Mouse (Mus musculus) lung, postnatal 10 days (tissue): ENCODE measurements around the gene Dohh.

Experiments
- DNase-seq: peaks from one replicate; pipeline ENCODE4 v3.0.0; 2021

The Dohh gene

DNA sequence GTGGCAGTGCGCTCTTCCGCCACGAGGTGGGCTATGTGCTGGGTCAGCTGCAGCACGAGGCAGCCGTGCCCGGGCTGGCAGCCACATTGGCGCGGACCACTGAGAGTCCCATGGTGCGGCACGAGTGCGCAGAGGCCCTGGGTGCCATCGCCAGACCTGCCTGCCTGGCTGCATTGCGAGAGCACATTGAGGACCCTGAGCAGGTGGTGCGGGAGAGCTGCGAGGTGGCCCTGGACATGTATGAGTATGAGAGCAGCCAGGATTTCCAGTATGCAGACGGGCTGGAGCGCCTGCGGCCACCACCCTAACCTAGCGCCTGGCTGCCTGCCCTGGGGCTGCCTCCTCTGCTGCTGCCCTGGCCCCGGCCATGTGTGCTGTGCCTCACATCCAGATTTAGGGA, 3.5 kb downstream of the Dohh start:
- DNase-seq, result no peak

DNA sequence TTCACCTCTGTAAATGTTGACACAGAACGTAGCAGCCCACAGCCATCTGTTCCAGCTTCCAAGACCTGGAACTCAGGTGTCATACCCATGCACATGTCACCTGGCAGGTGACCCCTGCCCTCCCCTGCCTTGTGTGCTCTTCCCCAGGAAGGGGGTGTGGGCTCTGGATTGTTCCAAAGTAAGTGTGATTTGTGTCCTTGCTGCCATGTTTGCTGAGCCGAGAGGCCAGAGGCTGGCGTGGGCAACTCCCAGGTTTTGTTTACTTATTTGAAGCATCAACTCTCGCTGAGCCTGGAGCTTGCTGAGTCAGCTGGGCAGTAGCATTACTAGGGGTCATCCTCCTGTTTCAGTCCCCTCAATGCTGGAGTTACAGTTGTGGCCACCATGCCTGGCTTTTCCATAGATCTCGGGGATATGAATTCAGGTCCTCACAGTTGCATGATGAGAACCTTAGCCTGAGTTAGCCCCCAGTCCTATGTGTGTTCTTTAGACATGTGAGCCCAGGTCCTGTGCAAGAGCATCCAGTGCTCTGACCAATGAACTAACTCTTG, 4.4 kb downstream of the Dohh start, which contains the start of gene Gm48552:
Gene Gm48552, plus strand, starts transcription at position 501 of the 551 bp plus-strand sequence.
- DNase-seq, result no peak

GRCm38 (mm10) chr10:81389373-81389772, 5.1 kb downstream of the Dohh start:
- DNase-seq, result peak; percentile 67

DNA sequence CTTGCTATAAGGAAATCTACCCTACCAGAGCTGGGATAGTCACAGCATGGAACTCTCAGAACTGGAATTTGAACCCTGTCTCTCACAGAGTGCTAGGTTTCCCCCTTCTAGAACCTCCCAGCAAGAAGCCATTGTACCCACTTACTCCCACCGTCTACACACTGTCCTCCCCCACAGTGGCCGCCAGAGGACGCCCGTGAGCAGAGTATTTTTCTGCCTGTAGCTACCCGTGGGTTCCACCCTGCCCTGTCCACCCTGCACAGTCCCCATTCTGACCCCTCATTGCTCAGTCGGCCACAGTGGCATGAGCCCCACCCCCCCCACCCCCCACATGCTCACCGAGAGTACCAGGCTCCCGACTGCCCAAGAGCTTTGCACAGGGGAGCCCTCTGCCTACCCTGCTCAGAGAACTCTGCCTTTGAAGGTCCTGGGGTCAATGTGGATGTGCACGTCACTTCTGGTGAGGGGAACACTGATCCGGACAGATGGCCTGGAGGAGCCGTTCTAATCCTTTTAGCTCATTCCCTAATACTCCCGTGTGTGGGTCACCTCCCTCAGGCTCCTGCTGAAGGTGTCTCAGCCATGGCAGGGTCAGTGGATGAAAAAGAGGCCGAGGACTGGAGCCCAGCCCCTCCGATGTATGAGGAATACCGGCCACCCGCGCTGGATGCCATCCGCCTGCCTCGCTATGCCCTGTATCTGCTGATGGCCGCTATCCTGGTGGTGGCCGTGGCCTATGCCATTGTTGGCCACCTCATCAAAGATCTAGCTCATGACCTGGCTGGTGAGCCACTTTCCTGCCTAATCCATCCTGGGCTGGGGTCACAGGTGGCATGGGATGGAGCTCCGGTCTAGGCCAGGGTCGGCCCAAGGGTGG, 5.8 kb downstream of the Dohh start:
- peak; percentile 88 for DNase-seq

DNA sequence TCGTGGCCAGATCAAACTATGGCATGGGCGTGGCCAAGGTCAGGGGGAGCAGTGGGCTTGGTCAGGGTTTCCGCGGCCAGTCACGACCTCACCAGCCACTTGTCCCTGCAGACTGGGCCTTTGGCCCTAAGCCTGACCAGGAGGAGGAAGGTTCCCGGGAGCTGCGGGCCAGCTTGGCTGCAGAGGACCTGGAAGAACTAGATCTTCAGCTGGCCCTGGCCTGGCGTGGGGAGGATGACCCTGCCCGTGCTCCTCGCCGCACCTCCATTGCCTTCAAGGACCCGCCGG, 6.4 kb downstream of the Dohh start:
- DNase-seq, result no peak

DNA sequence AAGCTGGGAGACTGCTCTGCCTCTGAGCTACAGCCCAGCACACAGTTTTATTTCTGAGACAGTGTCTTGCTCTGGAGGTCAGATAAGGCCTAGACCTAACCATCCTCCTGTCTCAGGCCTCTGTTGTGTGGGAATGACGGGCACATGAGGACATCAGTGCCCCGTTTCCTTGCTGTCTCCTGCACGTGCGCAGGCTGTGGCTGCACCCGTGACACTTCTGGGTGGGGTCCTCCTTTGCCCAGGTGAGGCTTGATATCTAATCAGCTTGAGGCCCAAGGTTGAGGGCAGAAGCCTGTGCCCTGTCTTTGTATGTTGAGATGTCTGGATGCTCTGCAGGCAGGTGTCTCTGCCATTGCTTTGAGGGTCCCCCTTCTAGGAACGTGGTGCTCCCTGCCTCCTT, 8.0 kb downstream of the Dohh start:
- no peak for DNase-seq

- DNase-seq, result no peak
Measured at GRCm38 (mm10) chr10:81392781-81393185, 8.6 kb downstream of the Dohh start, which contains the start of gene Smim24. Smim24 (plus strand) TSS chr10:81393051.

DNA sequence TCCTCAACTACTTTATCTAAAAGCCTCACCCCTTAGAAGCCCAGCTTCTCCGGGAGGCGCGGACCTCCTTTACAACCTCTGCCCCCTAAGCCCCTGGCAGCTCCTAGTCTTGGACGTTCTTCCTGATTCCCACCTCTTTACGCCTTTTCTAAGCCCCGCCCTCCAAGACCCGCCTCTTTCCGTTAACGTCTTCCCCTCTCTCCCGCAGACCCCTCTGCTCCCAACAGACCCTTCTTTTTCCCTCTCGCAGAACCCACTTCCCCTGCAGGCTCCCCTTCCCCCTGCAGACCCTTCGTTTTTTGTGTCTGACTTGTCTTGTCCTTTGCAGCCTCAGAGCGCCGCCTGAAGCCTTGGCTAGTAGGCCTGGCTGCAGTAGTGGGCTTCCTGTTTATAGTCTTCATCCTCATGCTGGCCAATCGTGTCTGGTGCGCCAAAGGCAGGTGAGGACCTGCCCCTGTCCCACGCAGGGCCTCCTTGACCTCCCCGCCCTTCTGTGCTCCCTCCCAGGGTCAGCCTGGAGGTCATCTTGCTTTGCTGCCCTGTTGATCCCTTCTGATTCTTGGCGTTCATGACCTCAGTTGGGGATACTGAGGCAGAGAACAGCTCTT, 9.3 kb downstream of the Dohh start:
- DNase-seq, result peak; percentile 68

GRCm38 (mm10) chr10:81395127-81395526, 10.9 kb downstream of the Dohh start:
- peak; percentile 85 for DNase-seq

- DNase-seq, result no peak
Measured at GRCm38 (mm10) chr10:81395865-81396264, 11.6 kb downstream of the Dohh start.

GRCm38 (mm10) chr10:81396749-81397148, 12.5 kb downstream of the Dohh start:
- no peak for DNase-seq

GRCm38 (mm10) chr10:81399296-81399695, 15.1 kb downstream of the Dohh start:
- DNase-seq, result no peak

DNA sequence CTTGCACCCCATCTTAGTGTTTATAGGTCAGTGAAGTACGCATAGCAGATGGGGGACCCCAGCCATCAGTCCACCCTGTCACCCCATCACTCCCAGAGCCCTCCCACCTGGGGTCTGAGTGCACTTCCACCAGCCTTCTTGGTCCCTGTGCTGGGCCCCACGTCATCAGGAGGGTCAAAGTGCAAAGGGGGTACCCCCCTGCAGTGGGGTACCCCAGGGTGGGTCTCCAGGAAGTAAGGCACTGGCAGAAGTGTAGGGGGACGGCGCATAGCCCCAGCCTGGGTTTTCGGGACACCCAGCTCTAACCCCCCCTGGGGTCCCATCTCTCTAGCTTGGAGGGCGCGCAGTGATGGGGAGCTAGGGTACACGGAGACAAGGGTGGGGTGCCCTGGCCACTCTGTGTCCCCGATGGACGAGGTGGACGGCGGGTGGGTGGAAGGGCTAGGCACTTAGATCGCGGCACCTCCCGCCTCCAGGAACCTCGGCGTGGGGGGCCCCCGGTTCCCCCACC, 15.6 kb downstream of the Dohh start:
- no peak for DNase-seq

DNA sequence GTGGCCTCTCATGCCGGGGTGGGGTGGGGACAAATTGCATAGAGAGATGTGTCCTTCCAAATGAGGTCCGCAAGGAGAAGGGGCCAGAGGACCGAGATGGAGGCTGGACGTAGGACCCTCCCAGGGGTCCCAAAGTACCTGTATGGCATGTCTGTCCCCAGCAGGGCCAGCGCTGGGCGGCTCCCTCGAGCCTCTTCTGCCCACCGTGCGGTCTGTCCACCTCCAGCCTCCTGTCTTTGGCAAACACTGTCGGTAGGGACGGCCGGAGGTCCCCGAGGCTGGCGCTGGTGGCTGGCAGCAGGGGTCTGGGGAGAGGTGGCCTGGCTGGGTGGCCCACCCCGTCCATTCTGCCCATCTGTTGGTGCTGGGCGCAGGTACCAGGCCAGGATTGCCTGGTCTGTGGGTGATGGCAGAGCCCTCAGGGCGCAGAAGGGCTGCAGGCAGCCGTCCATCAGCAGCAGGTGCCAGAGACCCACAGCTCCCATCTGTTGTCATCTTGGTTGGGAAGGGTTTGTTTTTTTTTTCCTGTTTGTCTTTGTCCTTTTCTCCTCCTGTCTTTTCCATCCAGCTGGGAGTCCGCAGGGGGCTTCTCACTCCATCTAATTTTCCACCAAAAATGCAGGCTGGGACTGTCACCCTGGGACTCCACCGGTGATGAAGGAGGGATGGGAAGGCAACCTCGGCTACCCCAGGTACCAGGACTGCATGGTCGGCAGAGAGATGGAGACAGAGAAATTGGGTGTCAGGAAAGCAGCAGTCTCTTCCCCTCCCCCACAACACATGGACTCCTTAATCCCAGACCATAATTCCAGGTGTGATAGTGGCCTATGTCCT, 16.4 kb downstream of the Dohh start:
- DNase-seq, result no peak

DNA sequence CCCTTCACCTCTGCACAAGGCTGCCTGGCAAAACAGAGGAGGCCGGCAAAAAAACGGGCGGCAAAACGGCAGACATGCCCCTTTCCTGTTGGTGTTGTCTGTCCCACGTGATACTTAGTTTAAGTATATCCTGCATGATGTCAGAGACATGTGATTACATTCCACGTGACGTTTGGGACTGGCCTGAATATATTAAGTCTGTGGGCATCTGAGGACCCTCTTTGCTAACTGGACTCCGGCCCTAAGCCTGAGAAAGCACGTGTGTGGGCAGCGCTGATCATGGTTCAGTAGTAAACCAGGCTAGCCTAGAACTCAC, 16.9 kb downstream of the Dohh start:
- DNase-seq, result no peak

- DNase-seq, result peak; percentile 93
Measured at GRCm38 (mm10) chr10:81401521-81402226, 17.4 kb downstream of the Dohh start.

GRCm38 (mm10) chr10:81402227-81402765, 18.1 kb downstream of the Dohh start:
- peak; percentile 16 for DNase-seq

GRCm38 (mm10) chr10:81403511-81403910, 19.3 kb downstream of the Dohh start:
- DNase-seq, result no peak

- peak; percentile 40 for DNase-seq
Measured at GRCm38 (mm10) chr10:81404082-81404481, 19.9 kb downstream of the Dohh start.

- DNase-seq, result peak; percentile 70
Measured at GRCm38 (mm10) chr10:81404720-81405119, 20.5 kb downstream of the Dohh start.

DNA sequence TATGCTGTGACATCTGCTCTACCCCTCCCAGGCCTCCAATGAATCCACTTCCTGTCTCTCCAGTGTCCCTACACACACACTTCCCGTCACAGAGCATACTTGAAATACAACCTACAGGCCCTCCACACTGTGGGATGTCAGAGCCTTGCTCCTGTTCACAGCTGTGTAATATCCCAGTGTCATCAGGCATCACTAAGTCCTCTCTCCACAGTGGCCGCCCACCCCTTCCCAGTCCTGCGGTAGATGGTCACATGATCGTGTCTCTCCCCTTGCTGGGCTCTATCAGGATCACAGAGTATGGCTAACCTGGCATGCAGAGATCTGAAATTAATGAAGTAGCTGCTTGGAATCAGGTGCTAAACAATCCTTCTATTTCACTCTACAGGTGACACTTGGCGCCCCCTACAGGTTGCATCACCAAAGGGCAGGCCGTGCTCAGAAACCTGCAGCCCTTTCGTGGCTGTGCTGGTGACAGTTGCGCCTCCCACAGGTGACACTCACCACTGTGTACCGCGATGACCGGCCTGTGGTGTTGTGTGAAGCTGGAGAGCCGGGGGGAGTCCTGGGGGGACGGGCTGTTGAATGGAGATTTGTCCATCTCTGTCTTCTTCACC, 21.5 kb downstream of the Dohh start:
- DNase-seq, result peak; percentile 77
